Mouse (Mus musculus) erythroid progenitor cell, adult 5-6 weeks (primary cell): ENCODE data around the gene 9630041A04Rik. TPM values are rescaled to one million over a fixed set of nuclear protein-coding genes. Genes with fewer than 3 reads are reported as not detected.

Experiments
- ATAC-seq: replicated peaks from 2 replicates; pipeline ENCODE4 v1.8.0; 2016; ENCODE audit warnings: moderate number of reproducible peaks, mild to moderate bottlenecking, moderate TSS enrichment, inconsistent platforms; ENCODE audit not compliant: poor library complexity, low FRiP score, severe bottlenecking
- total RNA-seq, 2 experiments: library from RNA; stranded (forward) in 1 of 2; stranded (reverse) in 1 of 2; fragments of 150-400 nt in 1 of 2; fragments of 186-747, 209-891 nt in 1 of 2; gene quantifications; 2 replicates each; pipeline versions ENCODE4 v1.2.3 to v1.2.4; 2015 to 2017; ENCODE audit warnings: low replicate concordance in 2 of 2

Gene 9630041A04Rik
- total RNA-seq (2015; ENCODE audit: low replicate concordance) (not detected in 2 replicates), total RNA-seq (2017; ENCODE audit: low replicate concordance) (not detected in 2 replicates)

GRCm38 (mm10) chr9:101861596-101862471 is at the start of gene 9630041A04Rik:
Gene 9630041A04Rik, plus strand, starts transcription at chr9:101861841.
- no peak for ATAC-seq

- ATAC-seq, result no peak
Observed at GRCm38 (mm10) chr9:101823896-101824295, 37.7 kb upstream of the 9630041A04Rik start.

- no peak for ATAC-seq
Observed at GRCm38 (mm10) chr9:101825626-101826025, 36.0 kb upstream of the 9630041A04Rik start.

- ATAC-seq, result no peak
Observed at GRCm38 (mm10) chr9:101833619-101834018, 28.0 kb upstream of the 9630041A04Rik start.

GRCm38 (mm10) chr9:101841101-101841500 is 20.5 kb upstream of the 9630041A04Rik start:
- no peak for ATAC-seq

- no peak for ATAC-seq
Observed at GRCm38 (mm10) chr9:101843893-101844292, 17.7 kb upstream of the 9630041A04Rik start.

- no peak for ATAC-seq
Observed at GRCm38 (mm10) chr9:101845691-101846090, 15.9 kb upstream of the 9630041A04Rik start.

- no peak for ATAC-seq
Observed at GRCm38 (mm10) chr9:101862481-101863065, 932 bp downstream of the 9630041A04Rik start.

- ATAC-seq, result no peak
Observed at GRCm38 (mm10) chr9:101863130-101863529, 1.5 kb downstream of the 9630041A04Rik start.

GRCm38 (mm10) chr9:101868593-101868992 is 7.0 kb downstream of the 9630041A04Rik start:
- no peak for ATAC-seq

- ATAC-seq, result no peak
Observed at GRCm38 (mm10) chr9:101870034-101870433, 8.4 kb downstream of the 9630041A04Rik start.

GRCm38 (mm10) chr9:101875306-101875705 is 13.7 kb downstream of the 9630041A04Rik start:
- ATAC-seq, result no peak

GRCm38 (mm10) chr9:101877109-101877987 is 15.7 kb downstream of the 9630041A04Rik start:
- ATAC-seq, result no peak

- ATAC-seq, result no peak
Observed at GRCm38 (mm10) chr9:101883295-101883694, 21.7 kb downstream of the 9630041A04Rik start.

GRCm38 (mm10) chr9:101897851-101898250 is 36.2 kb downstream of the 9630041A04Rik start:
- no peak for ATAC-seq

- no peak for ATAC-seq
Observed at GRCm38 (mm10) chr9:101903406-101903805, 41.8 kb downstream of the 9630041A04Rik start.

- ATAC-seq, result no peak
Observed at GRCm38 (mm10) chr9:101907747-101908255, 46.2 kb downstream of the 9630041A04Rik start.

- ATAC-seq, result no peak
Observed at GRCm38 (mm10) chr9:101908849-101909248, 47.2 kb downstream of the 9630041A04Rik start.

GRCm38 (mm10) chr9:101909491-101909890 is 47.9 kb downstream of the 9630041A04Rik start:
- ATAC-seq, result no peak
